30 mouse cellular contexts compared by ENCODE assay signal in genomic region chr5:108359491-108359890, GRCm38 (mm10). TPM values are rescaled to one million over a fixed set of nuclear protein-coding genes. Genes with fewer than 3 reads are reported as not detected.
A peak's percentile ranks its signal among the peaks of the same experiment; 100 is the strongest.
DNase-seq lines count a peak whose midpoint lies in the region; ATAC-seq and TF ChIP-seq lines count a peak whose summit lies in the region.
"Had no signal": no experiment of that assay in that cellular context is flagged by ENCODE, and none has a peak within 500 bp of the region (broad histone marks: within the 10 kb centered on the region; RNA-seq: fewer than 3 reads in every experiment).

No protein-coding gene starts in this region.

- no peak overlapping the region for H3K4me2 ChIP-seq in intestine, postnatal 0 days (replicated peaks; ENCODE audit: low read depth)
- H3K4me2 ChIP-seq: limb, embryonic 15.5 days; lung, embryonic 14.5 days; midbrain, embryonic 15.5 days; neural tube, embryonic 12.5 days had no signal

- peaks cover 4% of the 10 kb centered on the region; the same call in 1 of the 2 replicates for H3K27me3 ChIP-seq in intestine, postnatal 0 days (replicated peaks; ENCODE audit: control insufficient read depth, insufficient read depth, low read length)

- 86% methylated on average over 9 of the region's 9 CpGs for WGBS in intestine, postnatal 0 days

- no peaks in the 10 kb centered on the region for H3K4me1 ChIP-seq in intestine, postnatal 0 days (replicated peaks; ENCODE audit: control insufficient read depth, insufficient read depth, low read length)
- H3K4me1 ChIP-seq: heart, embryonic 10.5 days; hindbrain, embryonic 10.5 days; limb, embryonic 15.5 days; midbrain, embryonic 15.5 days; neural tube, embryonic 12.5 days had no signal

- H3K36me3 ChIP-seq in intestine, postnatal 0 days (ENCODE audit: control insufficient read depth, insufficient read depth) = no peaks in the 10 kb centered on the region
- H3K36me3 ChIP-seq: heart, embryonic 10.5 days; hindbrain, embryonic 10.5 days; limb, embryonic 15.5 days; midbrain, embryonic 15.5 days; neural tube, embryonic 12.5 days had no signal

- no peak for TF ChIP-seq CTCF in intestine, postnatal 0 days (IDR thresholded peaks at IDR 0.05; ENCODE audit: low read depth)
- no peak for TF ChIP-seq CTCF in gastrocnemius, adult 2 months (IDR thresholded peaks at IDR 0.05)

- no peak overlapping the region for H3K27ac ChIP-seq in intestine, postnatal 0 days (ENCODE audit: low read depth, low read length)
- no peak overlapping the region for H3K27ac ChIP-seq in gastrocnemius, adult 2 months
- H3K27ac ChIP-seq: heart, embryonic 10.5 days; hindbrain, embryonic 10.5 days; limb, embryonic 15.5 days; liver, embryonic 14.5 days; midbrain, embryonic 15.5 days; neural tube, embryonic 12.5 days had no signal

- H3K4me3 ChIP-seq in intestine, postnatal 0 days (ENCODE audit: low read depth, low read length) = no peak overlapping the region
- no peak overlapping the region for H3K4me3 ChIP-seq in gastrocnemius, adult 2 months
- H3K4me3 ChIP-seq: heart, embryonic 10.5 days; hindbrain, embryonic 10.5 days; limb, embryonic 15.5 days; midbrain, embryonic 15.5 days; neural tube, embryonic 12.5 days had no signal

- intact Hi-C loops in left cerebral cortex, postnatal 4 days (cut with DNase I) = no loop called here
- intact Hi-C loops in gastrocnemius, adult 2 months (cut with DNase I) = no loop called here

- peak; percentile 44 to 65 for DNase-seq in left cerebral cortex, adult 18-20 months (ENCODE audit: low spot score in 2 of 2)
- DNase-seq in left cerebral cortex, postnatal 4 days = no peak
- peak; percentile 30 to 73 for DNase-seq in left cerebral cortex, adult 8-10 months (ENCODE audit: low spot score in 2 of 2)
- DNase-seq in right cerebral cortex, adult 2 months (ENCODE audit: low spot score in 2 of 2) = peak; percentile 69 to 75
- no peak for DNase-seq in gastrocnemius, adult 2 months
- DNase-seq in spleen, adult 12 weeks (ENCODE audit: low spot score) = no peak
- DNase-seq: adrenal gland, adult 8-10 months; cerebellum, adult 8-10 months; cerebellum, postnatal 36 days; kidney, postnatal 25 days; lung, postnatal 4 days; thymus, postnatal 25 days had no signal

- no peak for ATAC-seq in intestine, postnatal 0 days
- ATAC-seq: forebrain, embryonic 14.5 days; hindbrain, embryonic 16.5 days; intestine, embryonic 16.5 days; midbrain, embryonic 15.5 days had no signal

- no peak overlapping the region for H3K9ac ChIP-seq in intestine, postnatal 0 days (ENCODE audit: low read depth, low read length)
- H3K9ac ChIP-seq: limb, embryonic 15.5 days; liver, embryonic 14.5 days; lung, embryonic 14.5 days; midbrain, embryonic 15.5 days; neural tube, embryonic 12.5 days had no signal

- no peaks in the 10 kb centered on the region for H3K9me3 ChIP-seq in intestine, postnatal 0 days (ENCODE audit: control insufficient read depth)
- H3K9me3 ChIP-seq: heart, embryonic 10.5 days; hindbrain, embryonic 10.5 days; limb, embryonic 15.5 days; midbrain, embryonic 15.5 days; neural tube, embryonic 12.5 days had no signal

RNA-seq across cellular contexts. Expression of gene Gm42517, which starts 8.2 kb away (rescaled TPM):
- 10 to 100 TPM; 56.6 to 62.8 TPM for total RNA-seq in left cerebral cortex, adult 18-20 months (2021)
- 10 to 100 TPM; 36.1 to 41.3 TPM for total RNA-seq in left cerebral cortex, postnatal 4 days (2021)
- 10 to 100 TPM; 48.4 to 55.0 (median 51.3) TPM for total RNA-seq in left cerebral cortex, adult 8-10 months (2022)
- polyA plus RNA-seq in intestine, postnatal 0 days (2015; fragmentation: Nextera tagmentation; extraction: Ambion mirVana) = 0.07 TPM in 1 of 2 replicates, not detected in the other
- total RNA-seq in gastrocnemius, adult 2 months (2021) = under 1 TPM; 0.13 to 0.28 TPM
- total RNA-seq: megakaryocyte-erythroid progenitor cell, adult 5-6 weeks; MEL had no signal
- polyA plus RNA-seq: heart, embryonic 16.5 days; hindbrain, embryonic 10.5 days; kidney, embryonic 14.5 days; lung, embryonic 14.5 days; stomach, embryonic 14.5 days had no signal

RNA-seq across cellular contexts. Expression of gene Pde6b, which starts 28.7 kb away (rescaled TPM):
- under 1 TPM; 0.42 to 0.66 TPM for total RNA-seq in left cerebral cortex, adult 18-20 months (2021)
- not detected for total RNA-seq in left cerebral cortex, postnatal 4 days (2021)
- under 1 TPM; 0.26 to 0.68 (median 0.38) TPM for total RNA-seq in left cerebral cortex, adult 8-10 months (2022)
- polyA plus RNA-seq in intestine, postnatal 0 days (2015; fragmentation: Nextera tagmentation; extraction: Ambion mirVana) = 0.09 and 0.16 TPM in 2 replicates
- not detected for total RNA-seq in gastrocnemius, adult 2 months (2021)
- total RNA-seq: adrenal gland, adult 8-10 months; gastrocnemius, adult 18-20 months; megakaryocyte-erythroid progenitor cell, adult 5-6 weeks had no signal
- polyA plus RNA-seq: embryonic facial prominence, embryonic 14.5 days; forebrain, embryonic 14.5 days; hindbrain, embryonic 16.5 days; neural tube, embryonic 12.5 days had no signal

RNA-seq across cellular contexts. Expression of gene Pigg, which starts 47.1 kb away (rescaled TPM):
- total RNA-seq in left cerebral cortex, adult 18-20 months (2021) = 10 to 100 TPM; 12.4 to 13.0 TPM
- 1 to 10 TPM; 7.1 to 8.0 TPM for total RNA-seq in left cerebral cortex, postnatal 4 days (2021)
- 10 to 100 TPM; 11.1 to 11.5 (median 11.3) TPM for total RNA-seq in left cerebral cortex, adult 8-10 months (2022)
- polyA plus RNA-seq in intestine, postnatal 0 days (2015; fragmentation: Nextera tagmentation; extraction: Ambion mirVana) = 3.1 and 3.9 TPM in 2 replicates
- total RNA-seq in gastrocnemius, adult 2 months (2021) = 1 to 10 TPM; 3.4 to 5.0 TPM

Comparison
In these comparisons a context has a peak if more than half of its experiments do, and no peak if none do; other contexts are left out.
1. DNase-seq: peak in left cerebral cortex, adult 18-20 months (2 of 2), left cerebral cortex, adult 8-10 months (2 of 2) and right cerebral cortex, adult 2 months (2 of 2); none in left cerebral cortex, postnatal 4 days (single experiment), gastrocnemius, adult 2 months (single experiment) and spleen, adult 12 weeks (single experiment).
2. RNA of gene Gm42517, which starts 8.2 kb away (total RNA-seq): 56.6 to 62.8 TPM in left cerebral cortex, adult 18-20 months, 48.4 to 55.0 TPM in left cerebral cortex, adult 8-10 months and 36.1 to 41.3 TPM in left cerebral cortex, postnatal 4 days; 0.13 to 0.28 TPM in gastrocnemius, adult 2 months; every median in the first group is over 10 times any median in the second.